Mouse (Mus musculus): ENCODE measurements around the gene H6pd. TPM values are rescaled to one million over a fixed set of nuclear protein-coding genes. Genes with fewer than 3 reads are reported as not detected.

H6pd gene
- polyA plus RNA-seq, 1 experiment = 21.8 TPM

GRCm38 (mm10) chr4:149992670-149993032 lies 16.2 kb downstream of the H6pd start:
- Histone ChIP-seq H3K4me3 (no peak overlapping the region), H3K79me2 (ENCODE audit: control insufficient read depth, insufficient read depth) (no peaks in the 10 kb centered on the region), H3K27me3 (ENCODE audit: control insufficient read depth, insufficient read depth, insufficient read length) (no peaks in the 10 kb centered on the region), H3K36me3 (ENCODE audit: control insufficient read depth, insufficient read depth) (no peaks in the 10 kb centered on the region), H3ac (ENCODE audit: control insufficient read depth, insufficient read length) (no peak overlapping the region), H3K4me2 (ENCODE audit: low read depth) (no peak overlapping the region)
- no peak for TF ChIP-seq USF1 (IDR thresholded peaks at IDR 0.05; ENCODE audit: low read depth)
- TF ChIP-seq TCF3 (IDR thresholded peaks at IDR 0.05; ENCODE audit: insufficient read length, low read depth) = no peak
- no peak for TF ChIP-seq REST (IDR thresholded peaks at IDR 0.05; ENCODE audit: insufficient read depth, insufficient read length)
- no peak for TF ChIP-seq POLR2AphosphoS2 (IDR thresholded peaks at IDR 0.05; ENCODE audit: insufficient read length, low read depth)
- no peak for TF ChIP-seq MYOD1 (IDR thresholded peaks at IDR 0.05; ENCODE audit: control insufficient read depth in 1 of 3, insufficient read length in 2 of 3, low read depth in 2 of 3)
- no peak for TF ChIP-seq MYOG (IDR thresholded peaks at IDR 0.05; ENCODE audit: control insufficient read depth in 1 of 3, insufficient read depth in 1 of 3, insufficient read length in 2 of 3, low read depth in 2 of 3)
- TF ChIP-seq POLR2A (IDR thresholded peaks at IDR 0.05; ENCODE audit: insufficient read length, low read depth) = no peak

GRCm38 (mm10) chr4:149991755-149992669 lies 16.8 kb downstream of the H6pd start:
- Histone ChIP-seq H3K4me2 (ENCODE audit: low read depth) (no peak overlapping the region), H3K79me2 (ENCODE audit: control insufficient read depth, insufficient read depth) (no peaks in the 10 kb centered on the region), H3K4me3 (no peak overlapping the region), H3K27me3 (ENCODE audit: control insufficient read depth, insufficient read depth, insufficient read length) (no peaks in the 10 kb centered on the region), H3K36me3 (ENCODE audit: control insufficient read depth, insufficient read depth) (no peaks in the 10 kb centered on the region), H3ac (ENCODE audit: control insufficient read depth, insufficient read length) (no peak overlapping the region)
- no peak for TF ChIP-seq POLR2AphosphoS2 (IDR thresholded peaks at IDR 0.05; ENCODE audit: insufficient read length, low read depth)
- TF ChIP-seq E2F4 (IDR thresholded peaks at IDR 0.05; ENCODE audit: insufficient read depth) = no peak
- no peak for TF ChIP-seq USF1 (IDR thresholded peaks at IDR 0.05; ENCODE audit: low read depth)
- peak in 2 of 3 experiments; percentile 40 to 67 for TF ChIP-seq MYOD1 (IDR thresholded peaks at IDR 0.05; ENCODE audit: control insufficient read depth in 1 of 3, insufficient read length in 2 of 3, low read depth in 2 of 3)
- TF ChIP-seq MYOG (IDR thresholded peaks at IDR 0.05; ENCODE audit: control insufficient read depth in 1 of 3, insufficient read depth in 1 of 3, insufficient read length in 2 of 3, low read depth in 2 of 3) = peak in 2 of 3 experiments; percentile 40 to 77

- Histone ChIP-seq H3K79me2 (ENCODE audit: control insufficient read depth, insufficient read depth) (no peaks in the 10 kb centered on the region), H3K4me2 (ENCODE audit: low read depth) (no peak overlapping the region), H3K4me3 (no peak overlapping the region), H3K36me3 (ENCODE audit: control insufficient read depth, insufficient read depth) (no peaks in the 10 kb centered on the region), H3K27me3 (ENCODE audit: control insufficient read depth, insufficient read depth, insufficient read length) (no peaks in the 10 kb centered on the region), H3ac (ENCODE audit: control insufficient read depth, insufficient read length) (no peak overlapping the region)
- TF ChIP-seq MYOD1 (IDR thresholded peaks at IDR 0.05; ENCODE audit: control insufficient read depth in 1 of 3, insufficient read length in 2 of 3, low read depth in 2 of 3) (peak in 1 of 3 experiments; percentile 2), USF1 (IDR thresholded peaks at IDR 0.05; ENCODE audit: low read depth) (no peak), MYOG (IDR thresholded peaks at IDR 0.05; ENCODE audit: control insufficient read depth in 1 of 3, insufficient read depth in 1 of 3, insufficient read length in 2 of 3, low read depth in 2 of 3) (peak in 1 of 3 experiments; percentile 53)
Measured at GRCm38 (mm10) chr4:149990954-149991633, 17.7 kb downstream of the H6pd start.

GRCm38 (mm10) chr4:149990212-149990953 lies 18.4 kb downstream of the H6pd start:
- Histone ChIP-seq H3K79me2 (ENCODE audit: control insufficient read depth, insufficient read depth) (no peaks in the 10 kb centered on the region), H3K36me3 (ENCODE audit: control insufficient read depth, insufficient read depth) (no peaks in the 10 kb centered on the region), H3K27me3 (ENCODE audit: control insufficient read depth, insufficient read depth, insufficient read length) (no peaks in the 10 kb centered on the region), H3ac (ENCODE audit: control insufficient read depth, insufficient read length) (no peak overlapping the region), H3K4me2 (ENCODE audit: low read depth) (peak overlapping the region; percentile 12), H3K4me3 (no peak overlapping the region)
- TF ChIP-seq MYOD1 (IDR thresholded peaks at IDR 0.05; ENCODE audit: control insufficient read depth in 1 of 3, insufficient read length in 2 of 3, low read depth in 2 of 3) (peak in 2 of 3 experiments; percentile 68 to 87), MYOG (IDR thresholded peaks at IDR 0.05; ENCODE audit: control insufficient read depth in 1 of 3, insufficient read depth in 1 of 3, insufficient read length in 2 of 3, low read depth in 2 of 3) (peak in 2 of 3 experiments; percentile 73 to 90), POLR2AphosphoS2 (IDR thresholded peaks at IDR 0.05; ENCODE audit: insufficient read length, low read depth) (no peak), USF1 (IDR thresholded peaks at IDR 0.05; ENCODE audit: low read depth) (peak; percentile 17), TCF3 (IDR thresholded peaks at IDR 0.05; ENCODE audit: insufficient read length, low read depth) (peak; percentile 24)

GRCm38 (mm10) chr4:149988931-149989556 lies 19.8 kb downstream of the H6pd start:
- TF ChIP-seq SRF (IDR thresholded peaks at IDR 0.05; ENCODE audit: control insufficient read depth, insufficient read length, low read depth) (peak; percentile 10), E2F4 (IDR thresholded peaks at IDR 0.05; ENCODE audit: insufficient read depth) (no peak), REST (IDR thresholded peaks at IDR 0.05; ENCODE audit: insufficient read depth, insufficient read length) (no peak), MYOD1 (IDR thresholded peaks at IDR 0.05; ENCODE audit: control insufficient read depth in 1 of 3, insufficient read length in 2 of 3, low read depth in 2 of 3) (peak in 2 of 3 experiments; percentile 91 to 97), POLR2A (IDR thresholded peaks at IDR 0.05; ENCODE audit: insufficient read length, low read depth) (peak; percentile 22), MAX (IDR thresholded peaks at IDR 0.05; ENCODE audit: low read depth) (no peak), TCF12 (IDR thresholded peaks at IDR 0.05; ENCODE audit: insufficient read depth, poor library complexity, severe bottlenecking) (no peak), CEBPB (IDR thresholded peaks at IDR 0.05; ENCODE audit: insufficient read depth, poor library complexity, severe bottlenecking) (no peak), POLR2AphosphoS2 (IDR thresholded peaks at IDR 0.05; ENCODE audit: insufficient read length, low read depth) (no peak), USF1 (IDR thresholded peaks at IDR 0.05; ENCODE audit: low read depth) (no peak), MYOG (IDR thresholded peaks at IDR 0.05; ENCODE audit: control insufficient read depth in 1 of 3, insufficient read depth in 1 of 3, insufficient read length in 2 of 3, low read depth in 2 of 3) (peak in 2 of 3 experiments; percentile 71 to 87), TCF3 (IDR thresholded peaks at IDR 0.05; ENCODE audit: insufficient read length, low read depth) (peak; percentile 44)
- no peaks in the 10 kb centered on the region for H3K36me3 ChIP-seq (ENCODE audit: control insufficient read depth, insufficient read depth)

More at GRCm38 (mm10) chr4:149988931-149989556, 19.8 kb downstream of the H6pd start:
- Histone ChIP-seq H3K4me3 (peak overlapping the region; percentile 4), H3K4me2 (ENCODE audit: low read depth) (peak overlapping the region; percentile 85), H3K27me3 (ENCODE audit: control insufficient read depth, insufficient read depth, insufficient read length) (no peaks in the 10 kb centered on the region), H3ac (ENCODE audit: control insufficient read depth, insufficient read length) (no peak overlapping the region), H3K79me2 (ENCODE audit: control insufficient read depth, insufficient read depth) (no peaks in the 10 kb centered on the region)

Data from myocyte (in vitro differentiated cells).